Mouse (Mus musculus) liver, postnatal 0 days (tissue): ENCODE measurements around the gene Igsf3. TPM values are rescaled to one million over a fixed set of nuclear protein-coding genes. Genes with fewer than 3 reads are reported as not detected.

Experiments used
- ATAC-seq: fragments of 200-750 bp; cut with Nextera tagmentation; 2 replicates; pipeline ENCODE4 v1.8.0; 2017; ENCODE audit warnings: mild to moderate bottlenecking, moderate library complexity
- DNase-seq: peaks from one replicate; pipeline ENCODE4 v3.0.0-alpha.2; 2016
- H3K27ac ChIP-seq: fragments of 300-500 bp; sonication (generic); 2 replicates; pipeline ENCODE4 v1.5.1; 2014; ENCODE audit warnings: antibody characterized with exemption, moderate library complexity, mild to moderate bottlenecking, low read depth
- H3K27me3 ChIP-seq: fragments of 300-500 bp; sonication (generic); 2 replicates; pipeline ENCODE4 v1.6.1; 2014; ENCODE audit warnings: low read length, control low read depth, mixed read lengths; ENCODE audit not compliant: insufficient read depth
- H3K36me3 ChIP-seq: fragments of 300-500 bp; sonication (generic); replicated peaks from 2 replicates; pipeline ENCODE4 v1.6.1; 2014; ENCODE audit warnings: mild to moderate bottlenecking, control low read depth, low read length, moderate library complexity, mixed read lengths; ENCODE audit not compliant: insufficient read depth
- H3K4me1 ChIP-seq: fragments of 300-500 bp; sonication (generic); 2 replicates; pipeline ENCODE4 v1.6.1; 2014; ENCODE audit warnings: antibody characterized with exemption, mild to moderate bottlenecking, control low read depth; ENCODE audit not compliant: insufficient read depth
- H3K4me2 ChIP-seq: fragments of 300-500 bp; sonication (generic); 2 replicates; pipeline ENCODE4 v1.6.1; 2014; ENCODE audit warnings: low read depth, mild to moderate bottlenecking, low read length, moderate library complexity, mixed read lengths
- H3K4me3 ChIP-seq: fragments of 300-500 bp; sonication (generic); 2 replicates; pipeline ENCODE4 v1.5.1; 2014; ENCODE audit warnings: low read depth, low read length
- H3K9ac ChIP-seq: fragments of 300-500 bp; sonication (generic); replicated peaks from 2 replicates; pipeline ENCODE4 v1.6.1; 2014; ENCODE audit warnings: mild to moderate bottlenecking, moderate library complexity
- H3K9me3 ChIP-seq: fragments of 300-500 bp; sonication (generic); 2 replicates; pipeline ENCODE4 v1.6.1; 2016; ENCODE audit warnings: mild to moderate bottlenecking, control low read depth, low read length, mixed read lengths
- CTCF ChIP-seq: sonication (generic); IDR thresholded peaks from 2 replicates; pipeline ENCODE4 v1.5.1; 2016; ENCODE audit warnings: antibody characterized with exemption, low read depth
- EP300 ChIP-seq: IDR thresholded peaks from 2 replicates; pipeline ENCODE4 v1.6.1; 2016; ENCODE audit warnings: antibody characterized with exemption, low read depth, mild to moderate bottlenecking
- WGBS: fragments of 180-500 bp; shearing (Covaris S2); extraction: QIAGEN DNeasy Blood & Tissue Kit; methylation state at CpG from one replicate; pipeline ENCODE4 v1.1.7; 2014; ENCODE audit not compliant: insufficient replicate concordance; 5-methylcytosine and 5-hydroxymethylcytosine counted together
- polyA plus RNA-seq: library from polyadenylated mRNA; unstranded; fragments of >200 nt; fragmentation: Nextera tagmentation; extraction: Ambion mirVana; gene quantifications from 2 replicates; pipeline ENCODE4 v1.2.1, GENCODE M21; 2015

The Igsf3 gene
- polyA plus RNA-seq, 1 experiment from 2014 or later, result 1.7 TPM

DNA sequence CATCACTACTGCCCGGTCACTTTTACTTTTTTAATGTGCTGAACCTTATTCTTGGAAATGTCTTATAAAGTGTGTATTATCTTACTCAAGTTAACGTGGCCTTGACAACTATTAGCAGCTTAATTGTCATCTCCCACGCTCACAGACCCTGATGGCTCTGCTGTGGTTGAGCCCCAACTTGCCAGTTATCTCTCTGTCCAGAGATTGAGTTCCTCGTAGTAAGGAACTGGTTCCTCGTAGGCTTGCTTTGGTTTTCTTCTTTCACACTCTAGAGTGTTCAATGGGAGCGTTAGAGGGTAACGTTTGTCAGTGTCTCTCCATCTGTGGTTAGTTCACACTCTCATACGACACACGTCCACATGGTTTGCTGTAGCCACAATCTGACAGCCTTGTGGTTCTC is 92.8 kb downstream of the Igsf3 start:
- Histone ChIP-seq H3K27ac (no peak overlapping the region), H3K4me2 (no peak overlapping the region), H3K36me3 (no peaks in the 10 kb centered on the region), H3K9me3 (no peaks in the 10 kb centered on the region), H3K4me3 (no peak overlapping the region), H3K9ac (no peak overlapping the region), H3K4me1 (no peaks in the 10 kb centered on the region), H3K27me3 (no peaks in the 10 kb centered on the region)
- 47% methylated on average over 9 of the region's 9 CpGs for WGBS
- TF ChIP-seq CTCF (no peak), EP300 (no peak)
- DNase-seq, result no peak
- no peak for ATAC-seq

DNA sequence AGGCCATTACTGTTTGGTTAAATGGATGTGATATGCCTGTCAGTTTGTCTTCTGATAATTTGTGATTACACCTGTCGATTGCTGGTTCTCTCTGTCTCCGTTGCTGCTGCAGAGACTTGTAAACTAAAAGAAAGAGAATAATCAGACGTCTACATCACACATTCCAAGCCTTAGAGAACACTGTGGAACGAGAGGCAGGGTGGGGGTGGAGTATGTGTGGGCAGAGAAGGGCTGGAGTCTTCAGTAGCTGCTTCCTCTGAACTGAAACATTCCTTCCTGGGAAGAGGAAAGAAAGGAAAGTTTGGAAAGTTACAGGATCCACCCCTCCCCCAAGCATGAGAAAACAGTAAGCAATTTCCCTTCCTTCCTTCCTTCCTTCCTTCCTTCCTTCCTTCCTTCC is 95.0 kb downstream of the Igsf3 start:
- DNase-seq (no peak), ATAC-seq (no peak)
- no peak overlapping the region for H3K4me2 ChIP-seq
- H3K9ac ChIP-seq, result no peak overlapping the region
- no peaks in the 10 kb centered on the region for H3K36me3 ChIP-seq
- TF ChIP-seq CTCF (no peak), EP300 (no peak)
- H3K9me3 ChIP-seq, result no peaks in the 10 kb centered on the region
- no peak overlapping the region for H3K27ac ChIP-seq
- no peaks in the 10 kb centered on the region for H3K27me3 ChIP-seq
- 29% methylated on average over 4 of the region's 4 CpGs for WGBS
- H3K4me3 ChIP-seq, result no peak overlapping the region
- no peaks in the 10 kb centered on the region for H3K4me1 ChIP-seq

DNA sequence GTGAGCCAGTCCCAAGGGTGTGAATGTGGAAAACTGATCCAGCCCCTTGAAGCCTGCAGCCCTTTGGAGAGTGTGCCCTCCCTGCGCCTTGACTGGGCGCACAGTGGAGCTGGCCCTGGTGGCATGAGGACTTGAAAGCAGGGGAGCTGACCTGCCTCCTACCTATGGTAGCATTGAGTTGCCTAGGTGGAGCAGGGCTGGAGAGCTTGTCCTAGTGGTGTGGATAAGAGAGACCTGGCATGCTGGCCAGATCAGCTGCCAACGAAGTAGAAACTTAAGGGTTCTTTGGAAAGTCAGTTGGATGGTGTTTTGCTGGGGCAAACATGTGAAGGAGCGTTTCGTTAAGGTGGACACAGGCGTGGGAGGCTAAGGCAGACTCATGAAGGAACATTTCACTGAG is 105.1 kb downstream of the Igsf3 start:
- no peak for DNase-seq
- WGBS, result 86% methylated on average over 6 of the region's 6 CpGs

DNA sequence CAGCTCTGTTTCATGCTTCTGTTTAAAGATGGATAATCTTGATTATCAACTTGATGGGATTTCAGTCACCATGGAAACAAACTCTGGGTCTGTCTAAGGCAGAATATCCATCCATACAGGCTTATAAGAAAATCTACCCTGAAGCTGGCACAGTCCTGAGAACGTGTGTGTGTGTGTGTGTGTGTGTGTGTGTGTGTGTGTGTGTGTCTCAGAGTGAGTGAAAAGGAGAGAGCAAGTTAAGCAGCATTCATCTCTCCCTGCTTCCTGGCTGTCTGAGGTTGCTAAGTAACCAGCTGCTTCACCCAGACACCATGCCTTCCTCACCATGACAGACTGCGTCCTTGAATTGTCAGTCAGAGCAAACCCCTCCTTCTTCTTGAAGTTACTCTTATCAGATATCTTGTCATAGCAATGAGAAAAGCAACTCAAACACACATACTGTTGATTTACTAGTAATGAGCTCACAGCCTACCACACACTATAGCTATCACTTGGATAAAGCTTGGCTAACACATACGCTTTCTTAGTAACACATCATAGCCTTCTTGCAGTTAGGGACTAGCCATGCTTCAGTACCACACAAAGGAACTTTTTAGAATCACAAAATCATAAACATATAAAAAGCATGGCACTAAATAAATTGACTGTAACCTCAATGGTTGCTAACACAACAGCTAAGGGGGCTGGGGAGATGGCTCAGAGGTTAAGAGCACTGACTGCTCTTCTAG is 106.5 kb downstream of the Igsf3 start:
- Histone ChIP-seq H3K27me3 (no peaks in the 10 kb centered on the region), H3K9me3 (no peaks in the 10 kb centered on the region), H3K9ac (no peak overlapping the region), H3K27ac (no peak overlapping the region), H3K36me3 (no peaks in the 10 kb centered on the region), H3K4me2 (no peak overlapping the region), H3K4me1 (no peaks in the 10 kb centered on the region), H3K4me3 (no peak overlapping the region)
- no peak for DNase-seq
- WGBS, result 63% methylated on average over 3 of the region's 3 CpGs
- ATAC-seq, result no peak
- TF ChIP-seq EP300, result no peak
- no peak for TF ChIP-seq CTCF

More for the DNA sequence above, 105.1 kb downstream of the Igsf3 start:
- Histone ChIP-seq H3K27ac (no peak overlapping the region), H3K4me3 (no peak overlapping the region), H3K36me3 (no peaks in the 10 kb centered on the region), H3K4me2 (no peak overlapping the region), H3K4me1 (no peaks in the 10 kb centered on the region), H3K9ac (no peak overlapping the region), H3K9me3 (no peaks in the 10 kb centered on the region), H3K27me3 (no peaks in the 10 kb centered on the region)
- no peak for TF ChIP-seq EP300
- TF ChIP-seq CTCF, result no peak
- ATAC-seq, result no peak

DNA sequence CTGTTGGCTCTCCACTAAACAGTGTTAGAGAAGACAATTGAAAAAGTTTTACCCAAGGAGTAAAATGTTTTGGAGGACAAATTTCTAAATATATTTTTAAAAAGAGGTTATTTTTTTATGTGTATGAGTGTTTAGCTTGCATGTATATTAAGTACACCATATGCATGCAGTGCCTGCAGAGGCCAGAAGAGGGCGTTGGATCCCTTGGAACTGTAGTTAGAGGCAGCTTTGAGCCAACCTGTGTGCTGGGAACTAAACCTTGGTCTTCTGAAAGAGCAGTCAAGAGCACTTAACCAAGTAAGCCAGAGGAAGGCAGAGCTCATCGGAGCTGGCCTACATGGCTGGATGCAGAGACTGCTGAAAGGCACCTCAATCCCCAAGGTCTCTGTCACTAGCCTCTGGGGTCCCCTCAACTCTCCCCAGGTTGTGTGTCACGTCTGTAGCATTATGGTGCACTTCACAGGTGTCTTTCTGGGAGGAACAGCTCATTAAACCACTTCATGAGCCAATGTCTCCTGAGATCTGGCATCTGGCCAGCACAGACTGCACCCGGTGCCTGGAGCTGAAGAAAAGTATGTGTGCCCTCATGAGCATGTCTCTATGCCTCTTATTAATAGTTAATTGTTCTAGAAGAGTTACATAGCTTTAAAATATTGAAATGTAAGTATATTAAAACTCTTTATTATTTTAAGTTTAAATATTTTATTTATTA is 109.3 kb downstream of the Igsf3 start:
- no peak for DNase-seq

DNA sequence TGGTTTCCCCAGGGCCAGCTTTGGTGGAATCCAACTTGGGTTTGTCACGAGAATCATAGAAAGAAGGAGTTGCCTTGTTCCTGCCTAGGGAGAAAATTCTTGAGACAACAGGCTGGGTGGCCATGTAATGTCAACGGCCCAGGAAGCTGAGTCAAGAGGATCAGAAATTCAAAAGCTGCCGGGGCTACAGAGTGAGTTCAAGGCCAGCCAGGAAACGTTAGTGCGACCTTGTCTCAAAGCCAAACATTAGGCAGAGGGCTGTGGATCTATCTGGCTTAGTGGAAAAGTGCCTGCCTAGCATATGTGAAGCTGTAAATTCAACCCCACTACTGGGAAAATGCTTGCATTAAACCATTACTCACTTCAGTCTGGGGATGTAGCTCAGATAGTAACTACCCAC is 110.6 kb downstream of the Igsf3 start:
- TF ChIP-seq EP300 (no peak), CTCF (no peak)

More for the DNA sequence above, 109.3 kb downstream of the Igsf3 start:
- no peaks in the 10 kb centered on the region for H3K9me3 ChIP-seq
- no peaks in the 10 kb centered on the region for H3K27me3 ChIP-seq
- WGBS, result 50% methylated on average over 4 of the region's 4 CpGs
- no peak overlapping the region for H3K4me2 ChIP-seq
- H3K9ac ChIP-seq, result no peak overlapping the region
- H3K4me3 ChIP-seq, result no peak overlapping the region
- H3K36me3 ChIP-seq, result no peaks in the 10 kb centered on the region
- no peak overlapping the region for H3K27ac ChIP-seq
- peak; percentile 26; the same call in 1 of the 2 replicates for TF ChIP-seq CTCF
- no peak for TF ChIP-seq EP300
- ATAC-seq, result no peak
- H3K4me1 ChIP-seq, result no peaks in the 10 kb centered on the region

More for the DNA sequence above, 110.6 kb downstream of the Igsf3 start:
- no peak overlapping the region for H3K9ac ChIP-seq
- no peaks in the 10 kb centered on the region for H3K36me3 ChIP-seq
- ATAC-seq (no peak), DNase-seq (no peak)
- H3K4me1 ChIP-seq, result no peaks in the 10 kb centered on the region
- no peak overlapping the region for H3K4me2 ChIP-seq
- WGBS, result 57% methylated on average over 5 of the region's 5 CpGs
- H3K27ac ChIP-seq, result no peak overlapping the region
- no peak overlapping the region for H3K4me3 ChIP-seq
- H3K27me3 ChIP-seq, result no peaks in the 10 kb centered on the region
- H3K9me3 ChIP-seq, result no peaks in the 10 kb centered on the region
